Mouse (Mus musculus): ENCODE results near the gene Wwox. TPM values are rescaled to one million over a fixed set of nuclear protein-coding genes. Genes with fewer than 3 reads are reported as not detected.

Wwox gene
- total and polyA plus RNA-seq, 3 experiments, result 7.6 to 61.8 (median 12.2) TPM

GRCm38 (mm10) chr8:114401679-114402078, 37.8 kb upstream of the Wwox start:
- H3K27ac ChIP-seq (ENCODE audit: control insufficient read depth, low read depth, low read length), result no peak overlapping the region
- H3K27me3 ChIP-seq (ENCODE audit: control insufficient read depth in 1 of 2, insufficient read depth in 2 of 2, low read length in 2 of 2), result no peaks in the 10 kb centered on the region
- no peak for TF ChIP-seq TAL1 (IDR thresholded peaks at IDR 0.05; ENCODE audit: low read length)
- no peak for TF ChIP-seq USF1 (IDR thresholded peaks at IDR 0.05; ENCODE audit: low read depth, low read length)
- no peak for TF ChIP-seq EP300 (IDR thresholded peaks at IDR 0.05; ENCODE audit: low read depth in 1 of 2, low read length in 2 of 2)
- TF ChIP-seq GATA1 (IDR thresholded peaks at IDR 0.05; ENCODE audit: low read depth, low read length), result no peak
- TF ChIP-seq UBTF (IDR thresholded peaks at IDR 0.05; ENCODE audit: borderline replicate concordance, insufficient read depth, low read depth, low read length), result no peak
- no peak for TF ChIP-seq TCF12 (IDR thresholded peaks at IDR 0.05; ENCODE audit: low read depth, low read length)
- TF ChIP-seq CTCF (IDR thresholded peaks at IDR 0.05 in 2 of 3, conservative IDR thresholded peaks at IDR 0.05 in 1 of 3; ENCODE audit: control insufficient read depth in 1 of 3, insufficient read depth in 1 of 3, low read depth in 2 of 3, low read length in 3 of 3, poor library complexity in 1 of 3, severe bottlenecking in 1 of 3), result no peak
- no peak for TF ChIP-seq BHLHE40 (IDR thresholded peaks at IDR 0.05; ENCODE audit: borderline replicate concordance, low read depth, low read length)
- H3K36me3 ChIP-seq (ENCODE audit: control insufficient read depth in 1 of 2, insufficient read depth in 2 of 2, low read length in 2 of 2), result no peaks in the 10 kb centered on the region
- DNase-seq (ENCODE audit: low read depth, low spot score), result no peak
- H3K9me3 ChIP-seq (replicated peaks; ENCODE audit: insufficient read depth, low read length), result no peaks in the 10 kb centered on the region
- H3K4me3 ChIP-seq (ENCODE audit: control insufficient read depth in 1 of 2, insufficient read depth in 1 of 2, low read depth in 2 of 2, low read length in 2 of 2), result no peak overlapping the region
- H3K4me1 ChIP-seq (ENCODE audit: control insufficient read depth in 1 of 2, insufficient read depth in 2 of 2, low read length in 2 of 2), result no peaks in the 10 kb centered on the region
- no peak overlapping the region for H3K9ac ChIP-seq (ENCODE audit: control insufficient read depth, low read depth, low read length, poor library complexity, severe bottlenecking)
- no peaks in the 10 kb centered on the region for H3K79me2 ChIP-seq (ENCODE audit: control insufficient read depth, insufficient read depth, low read length, poor library complexity)

- TF ChIP-seq NELFE (IDR thresholded peaks at IDR 0.05; ENCODE audit: low read depth, low read length) (no peak), MXI1 (IDR thresholded peaks at IDR 0.05; ENCODE audit: low read depth, low read length) (no peak)
- DNase-seq (ENCODE audit: low read depth, low spot score), result no peak
- Histone ChIP-seq H3K9me3 (replicated peaks; ENCODE audit: insufficient read depth, low read length) (no peaks in the 10 kb centered on the region), H3K4me1 (ENCODE audit: control insufficient read depth in 1 of 2, insufficient read depth in 2 of 2, low read length in 2 of 2) (no peaks in the 10 kb centered on the region), H3K79me2 (ENCODE audit: control insufficient read depth, insufficient read depth, low read length, poor library complexity) (no peaks in the 10 kb centered on the region), H3K4me3 (ENCODE audit: control insufficient read depth in 1 of 2, insufficient read depth in 1 of 2, low read depth in 2 of 2, low read length in 2 of 2) (no peak overlapping the region), H3K9ac (ENCODE audit: control insufficient read depth, low read depth, low read length, poor library complexity, severe bottlenecking) (no peak overlapping the region), H3K27ac (ENCODE audit: control insufficient read depth, low read depth, low read length) (no peak overlapping the region), H3K27me3 (ENCODE audit: control insufficient read depth in 1 of 2, insufficient read depth in 2 of 2, low read length in 2 of 2) (no peaks in the 10 kb centered on the region), H3K36me3 (ENCODE audit: control insufficient read depth in 1 of 2, insufficient read depth in 2 of 2, low read length in 2 of 2) (no peaks in the 10 kb centered on the region)
Measured at GRCm38 (mm10) chr8:114411421-114411820, 28.0 kb upstream of the Wwox start.

- H3K4me1 ChIP-seq (ENCODE audit: control insufficient read depth in 1 of 2, insufficient read depth in 2 of 2, low read length in 2 of 2), result no peaks in the 10 kb centered on the region
- H3K9ac ChIP-seq (ENCODE audit: control insufficient read depth, low read depth, low read length, poor library complexity, severe bottlenecking), result no peak within 1 kb of the TSS
Measured at GRCm38 (mm10) chr8:114417786-114418185, 21.7 kb upstream of the Wwox start, which contains the start of gene Clec3a. TSS of gene Clec3a (plus strand) at chr8:114418086.

More at GRCm38 (mm10) chr8:114417786-114418185, 21.7 kb upstream of the Wwox start, which contains the start of gene Clec3a:
- Histone ChIP-seq H3K4me3 (ENCODE audit: control insufficient read depth in 1 of 2, insufficient read depth in 1 of 2, low read depth in 2 of 2, low read length in 2 of 2) (no peak within 1 kb of the TSS), H3K27ac (ENCODE audit: control insufficient read depth, low read depth, low read length) (no peak within 1 kb of the TSS), H3K36me3 (ENCODE audit: control insufficient read depth in 1 of 2, insufficient read depth in 2 of 2, low read length in 2 of 2) (no peaks in the 10 kb centered on the region), H3K9me3 (replicated peaks; ENCODE audit: insufficient read depth, low read length) (no peaks in the 10 kb centered on the region), H3K79me2 (ENCODE audit: control insufficient read depth, insufficient read depth, low read length, poor library complexity) (no peaks in the 10 kb centered on the region), H3K27me3 (ENCODE audit: control insufficient read depth in 1 of 2, insufficient read depth in 2 of 2, low read length in 2 of 2) (no peaks in the 10 kb centered on the region)
- TF ChIP-seq MAFK (IDR thresholded peaks at IDR 0.05; ENCODE audit: borderline replicate concordance, low read depth, low read length), result no peak
- no peak for TF ChIP-seq UBTF (IDR thresholded peaks at IDR 0.05; ENCODE audit: borderline replicate concordance, insufficient read depth, low read depth, low read length)
- TF ChIP-seq MXI1 (IDR thresholded peaks at IDR 0.05; ENCODE audit: low read depth, low read length), result no peak
- no peak for DNase-seq (ENCODE audit: low read depth, low spot score)
